Mouse (Mus musculus) myocyte (in vitro differentiated cells): Measurements from ENCODE around the gene Gnb2.

Experiments used
- MAX ChIP-seq: IDR thresholded peaks from one replicate; pipeline ENCODE4 v1.6.1; 2011; ENCODE audit warnings: low read depth, mild to moderate bottlenecking, control low read depth
- POLR2A ChIP-seq: IDR thresholded peaks from one replicate; pipeline ENCODE4 v1.6.1; 2011; ENCODE audit warnings: low read depth, mild to moderate bottlenecking, control low read depth, moderate library complexity; ENCODE audit not compliant: insufficient read length
- TCF12 ChIP-seq: IDR thresholded peaks from one replicate; pipeline ENCODE4 v1.6.1; 2011; ENCODE audit warnings: mild to moderate bottlenecking, control low read depth; ENCODE audit not compliant: poor library complexity, insufficient read depth, severe bottlenecking
- USF1 ChIP-seq: IDR thresholded peaks from one replicate; pipeline ENCODE4 v1.6.1; 2011; ENCODE audit warnings: low read depth, mild to moderate bottlenecking, control low read depth, moderate library complexity

GRCm38 (mm10) chr5:137569665-137570064 is 36.4 kb upstream of the Gnb2 start, which contains the start of gene Tfr2:
- TF ChIP-seq TCF12 (no peak), POLR2A (peak; percentile 36), MAX (no peak), USF1 (no peak)
